11 mouse cellular contexts compared by ENCODE assay signal in the genomic region with DNA sequence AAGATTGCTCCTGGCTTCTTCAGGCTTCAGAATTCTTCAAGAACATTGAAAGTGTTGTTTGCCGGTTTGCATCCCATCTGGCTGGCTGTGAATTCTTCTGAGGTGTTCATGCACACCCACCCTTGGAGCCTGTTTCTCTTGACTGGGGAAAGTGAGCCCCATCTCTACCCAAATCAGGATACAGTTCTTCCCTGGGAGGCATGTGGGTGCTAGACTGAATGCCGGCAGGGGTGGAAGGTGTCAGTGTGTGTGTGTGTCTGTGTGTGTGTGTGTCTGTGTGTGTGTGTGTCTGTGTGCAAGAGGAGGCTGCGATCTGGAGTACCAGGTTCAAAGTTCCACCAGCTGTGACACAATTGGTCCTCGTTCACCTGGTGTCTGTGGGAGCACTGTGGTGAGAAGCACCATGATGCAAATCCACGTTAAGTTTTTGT.
DNase-seq lines count a peak whose midpoint lies in the region; ATAC-seq and TF ChIP-seq lines count a peak whose summit lies in the region.
"Had no signal": no experiment of that assay in that cellular context is flagged by ENCODE, and none has a peak within 500 bp of the region (broad histone marks: within the 10 kb centered on the region; RNA-seq: fewer than 3 reads in every experiment).

No protein-coding gene starts in this region.

- H3K4me2 ChIP-seq in kidney, embryonic 14.5 days (replicated peaks; ENCODE audit: low read depth, low read length) = no peak overlapping the region
- no peak overlapping the region for H3K4me2 ChIP-seq in stomach, postnatal 0 days (replicated peaks; ENCODE audit: low read depth)
- H3K4me2 ChIP-seq: lung, embryonic 15.5 days had no signal

- TF ChIP-seq CTCF in left cerebral cortex, adult 2 months (IDR thresholded peaks at IDR 0.05) = no peak
- no peak for TF ChIP-seq CTCF in stomach, postnatal 0 days (IDR thresholded peaks at IDR 0.05; ENCODE audit: low read depth)

- intact Hi-C loops in left cerebral cortex, adult 2 months (cut with DNase I) = loop anchor here (1.0 to 2.0 kb wide), 2 partner anchors 30 to 40 kb away; no protein-coding TSS in a partner anchor

- peaks cover 19% of the 10 kb centered on the region for H3K4me1 ChIP-seq in kidney, embryonic 14.5 days (ENCODE audit: control insufficient read depth, insufficient read depth, low read length)
- peaks cover 29% of the 10 kb centered on the region for H3K4me1 ChIP-seq in embryonic facial prominence, embryonic 10.5 days
- 0 out of 2 replicates have a peak, but pooled peaks cover 5% of the 10 kb centered on the region for H3K4me1 ChIP-seq in stomach, postnatal 0 days (replicated peaks; ENCODE audit: control insufficient read depth, insufficient read depth)

- no peak for TF ChIP-seq EP300 in stomach, postnatal 0 days (optimal IDR thresholded peaks at IDR 0.05)

- H3K9ac ChIP-seq in kidney, embryonic 14.5 days (ENCODE audit: low read depth, low read length) = no peak overlapping the region
- no peak overlapping the region for H3K9ac ChIP-seq in stomach, postnatal 0 days (ENCODE audit: low read length)
- H3K9ac ChIP-seq: lung, embryonic 15.5 days had no signal

- H3K4me3 ChIP-seq in kidney, embryonic 14.5 days (ENCODE audit: low read length) = no peak overlapping the region
- H3K4me3 ChIP-seq in embryonic facial prominence, embryonic 10.5 days = no peak overlapping the region
- no peak overlapping the region for H3K4me3 ChIP-seq in left cerebral cortex, adult 2 months
- H3K4me3 ChIP-seq in stomach, postnatal 0 days (ENCODE audit: low read depth, low read length) = no peak overlapping the region
- H3K4me3 ChIP-seq: limb, embryonic 10.5 days; lung, embryonic 15.5 days had no signal

- H3K27me3 ChIP-seq in kidney, embryonic 14.5 days (ENCODE audit: control insufficient read depth, insufficient read depth, low read length) = no peaks in the 10 kb centered on the region
- no peaks in the 10 kb centered on the region for H3K27me3 ChIP-seq in embryonic facial prominence, embryonic 10.5 days (replicated peaks; ENCODE audit: low read depth, poor library complexity, severe bottlenecking)
- H3K27me3 ChIP-seq in stomach, postnatal 0 days (ENCODE audit: control insufficient read depth, insufficient read depth, low read length) = no peaks in the 10 kb centered on the region
- H3K27me3 ChIP-seq: CH12.LX; lung, embryonic 15.5 days had no signal

- WGBS in kidney, embryonic 14.5 days = 66% methylated on average over 5 of the region's 5 CpGs
- WGBS in embryonic facial prominence, embryonic 10.5 days = 80% methylated on average over 5 of the region's 5 CpGs
- WGBS in stomach, postnatal 0 days = 68% methylated on average over 5 of the region's 5 CpGs

- H3K27ac ChIP-seq in kidney, embryonic 14.5 days (ENCODE audit: low read depth, low read length) = peak overlapping the region; percentile 79; the same call in 1 of the 2 replicates
- H3K27ac ChIP-seq in embryonic facial prominence, embryonic 10.5 days (replicated peaks) = peak overlapping the region; percentile 80; the same call in 1 of the 2 replicates
- H3K27ac ChIP-seq in left cerebral cortex, adult 2 months = peak overlapping the region; percentile 76; the same call in 1 of the 2 replicates
- peak overlapping the region; percentile 35 for H3K27ac ChIP-seq in stomach, postnatal 0 days (replicated peaks)

- ATAC-seq in kidney, embryonic 14.5 days (ENCODE audit: low FRiP score, low TSS enrichment) = no peak
- ATAC-seq in stomach, postnatal 0 days (ENCODE audit: low FRiP score, low TSS enrichment) = 0 out of 2 replicates have a peak, but pooled peaks have one; percentile 1

- H3K9me3 ChIP-seq in kidney, embryonic 14.5 days (ENCODE audit: control insufficient read depth, low read length) = no peaks in the 10 kb centered on the region
- no peaks in the 10 kb centered on the region for H3K9me3 ChIP-seq in embryonic facial prominence, embryonic 10.5 days
- no peaks in the 10 kb centered on the region for H3K9me3 ChIP-seq in stomach, postnatal 0 days (ENCODE audit: control insufficient read depth, low read length)
- H3K9me3 ChIP-seq: limb, embryonic 10.5 days; lung, embryonic 15.5 days had no signal

- DNase-seq in kidney, postnatal 10 days = no peak
- no peak for DNase-seq in embryonic facial prominence, embryonic 10.5 days (ENCODE audit: low spot score)
- peak; percentile 41 to 56 for DNase-seq in left cerebral cortex, adult 2 months (ENCODE audit: extremely low spot score in 1 of 2, low spot score in 2 of 2)
- DNase-seq in stomach, postnatal 0 days (ENCODE audit: low spot score) = no peak
- DNase-seq in lung, adult 18-20 months = no peak
- DNase-seq in adrenal gland, adult (ENCODE audit: inconsistent age in 2 of 2, low spot score in 1 of 2) = no peak
- DNase-seq: gastrocnemius, postnatal 36 days had no signal

- H3K36me3 ChIP-seq in kidney, embryonic 14.5 days (ENCODE audit: control insufficient read depth, insufficient read depth, low read length) = no peaks in the 10 kb centered on the region
- H3K36me3 ChIP-seq in embryonic facial prominence, embryonic 10.5 days (replicated peaks) = no peaks in the 10 kb centered on the region
- H3K36me3 ChIP-seq in stomach, postnatal 0 days (ENCODE audit: control insufficient read depth, insufficient read depth, low read length) = no peaks in the 10 kb centered on the region; the same call in 1 of the 2 replicates
- H3K36me3 ChIP-seq: limb, embryonic 10.5 days; lung, embryonic 15.5 days had no signal

Comparison
In these comparisons a context has a peak if more than half of its experiments do, and no peak if none do; other contexts are left out.
1. DNase-seq: peak in left cerebral cortex, adult 2 months (2 of 2); none in kidney, postnatal 10 days (single experiment), embryonic facial prominence, embryonic 10.5 days (single experiment), stomach, postnatal 0 days (single experiment), lung, adult 18-20 months (0 of 2) and adrenal gland, adult (0 of 2).
2. Peak in every context shown above with its lines, with median percentiles within 50 percentile points of each other: H3K27ac ChIP-seq.